Mouse (Mus musculus): ENCODE measurements around the gene Zc3h10.
"Not testable (repeated sequence)": the region's sequence is repeated elsewhere in the genome, so short reads cannot be mapped to it uniquely, and the experiment has no call there.

Zc3h10 gene

GRCm38 (mm10) chr10:128524732-128525662 is 22.6 kb downstream of the Zc3h10 start:
- peak; percentile 91 for DNase-seq (ENCODE audit: low spot score)

GRCm38 (mm10) chr10:128524111-128524731 is 23.4 kb downstream of the Zc3h10 start:
- DNase-seq (ENCODE audit: low spot score) = peak; percentile 70

DNA sequence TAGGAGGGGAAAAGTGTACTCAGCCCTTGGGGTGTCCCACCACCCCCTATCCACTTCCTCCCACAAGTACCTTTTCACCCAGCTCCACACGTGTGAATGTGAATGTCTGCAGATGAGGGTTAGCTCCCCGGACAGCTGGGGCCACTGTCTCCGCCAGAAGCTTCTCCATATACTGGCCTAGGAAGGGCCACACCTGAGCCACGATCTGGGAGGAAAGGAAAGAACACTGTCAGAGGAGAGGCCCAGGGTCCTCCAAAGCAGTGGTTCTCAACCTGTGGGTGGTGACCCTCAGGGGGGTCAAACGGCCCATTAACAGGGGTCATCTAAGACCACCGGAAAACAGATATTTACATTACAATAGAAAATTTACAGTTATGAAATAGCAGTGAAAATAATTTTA is 25.2 kb downstream of the Zc3h10 start:
- DNase-seq (ENCODE audit: low spot score) = no peak

- no peak for DNase-seq (ENCODE audit: low spot score)
These were observed 27.0 kb downstream of the Zc3h10 start for GRCm38 (mm10) chr10:128520591-128520990.

GRCm38 (mm10) chr10:128518833-128519232 is 28.7 kb downstream of the Zc3h10 start:
- peak; percentile 60 for DNase-seq (ENCODE audit: low spot score)

- no peak for DNase-seq (ENCODE audit: low spot score)
These were observed 30.9 kb downstream of the Zc3h10 start for GRCm38 (mm10) chr10:128516677-128517076.

- DNase-seq (ENCODE audit: low spot score) = no peak
These were observed 31.5 kb downstream of the Zc3h10 start for GRCm38 (mm10) chr10:128516029-128516428.

- no peak for DNase-seq (ENCODE audit: low spot score)
These were observed 32.5 kb downstream of the Zc3h10 start for GRCm38 (mm10) chr10:128515044-128515443.

GRCm38 (mm10) chr10:128511761-128512160 is 35.8 kb downstream of the Zc3h10 start:
- no peak for DNase-seq (ENCODE audit: low spot score)

GRCm38 (mm10) chr10:128511189-128511588 is 36.4 kb downstream of the Zc3h10 start:
- DNase-seq (ENCODE audit: low spot score) = no peak

- no peak for DNase-seq (ENCODE audit: low spot score)
These were observed 37.3 kb downstream of the Zc3h10 start for GRCm38 (mm10) chr10:128510301-128510700.

- no peak for DNase-seq (ENCODE audit: low spot score)
These were observed 37.7 kb downstream of the Zc3h10 start for GRCm38 (mm10) chr10:128509831-128510230.

- DNase-seq (ENCODE audit: low spot score) = no peak
These were observed 38.4 kb downstream of the Zc3h10 start for GRCm38 (mm10) chr10:128509203-128509602.

DNA sequence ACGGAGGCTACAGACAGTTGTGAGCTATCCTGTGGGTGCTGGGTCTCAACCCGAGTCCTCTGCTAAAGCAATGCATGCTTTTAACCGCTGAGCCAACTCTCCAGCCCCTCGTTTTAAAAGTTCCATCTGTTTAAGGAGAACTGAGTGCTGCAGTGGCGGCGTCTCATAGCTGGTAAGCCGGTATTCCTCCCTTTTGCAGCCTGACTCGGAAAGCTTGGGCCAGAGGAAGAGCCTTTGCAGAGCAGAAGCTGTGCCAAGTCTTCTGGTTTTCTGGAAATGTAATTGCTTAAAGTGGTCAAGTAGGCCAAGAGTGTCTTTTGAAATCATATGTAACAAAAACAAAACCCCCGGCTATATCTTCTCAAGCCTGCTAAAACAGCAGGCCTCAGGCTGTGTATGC is 39.3 kb downstream of the Zc3h10 start:
- DNase-seq (ENCODE audit: low spot score) = peak; percentile 67

GRCm38 (mm10) chr10:128505974-128506373 is 41.6 kb downstream of the Zc3h10 start:
- no peak for DNase-seq (ENCODE audit: low spot score)

GRCm38 (mm10) chr10:128505371-128505667 is 42.3 kb downstream of the Zc3h10 start:
- not testable (repeated sequence) for DNase-seq (ENCODE audit: low spot score)

DNA sequence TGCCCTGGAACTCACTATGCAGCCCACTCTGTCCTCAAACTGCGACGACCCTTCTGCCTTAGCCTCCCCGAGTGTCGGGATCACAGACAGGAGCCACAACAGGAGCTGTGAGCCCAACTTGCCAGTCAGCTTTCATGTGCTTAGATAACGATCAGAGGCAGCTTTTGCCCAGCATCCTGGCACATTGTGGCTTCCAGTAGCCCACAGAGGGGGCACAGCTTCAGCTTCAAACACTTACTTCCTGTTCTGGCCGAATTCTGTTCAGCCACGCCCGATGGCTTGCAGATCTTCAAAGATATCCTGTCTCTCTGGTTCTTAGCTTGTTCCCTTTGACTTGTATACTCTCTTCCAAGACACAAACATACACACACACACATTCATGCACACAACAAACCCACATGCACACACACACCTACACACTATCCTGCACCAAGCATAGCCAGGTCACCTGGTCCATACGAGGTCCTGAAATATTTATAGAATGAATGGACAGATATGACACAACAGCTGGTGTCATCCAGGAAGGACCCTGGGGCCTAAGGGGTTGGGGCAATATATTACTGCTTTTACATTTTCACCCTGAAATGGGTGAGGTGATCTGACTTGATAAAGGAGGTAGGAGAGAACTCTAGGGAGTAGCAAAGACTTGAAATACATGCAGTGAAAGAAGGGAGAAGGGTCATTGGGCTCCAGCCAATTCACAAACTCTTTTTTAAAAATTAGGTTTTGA is 42.8 kb downstream of the Zc3h10 start:
- peak; percentile 82 for DNase-seq (ENCODE audit: low spot score)

GRCm38 (mm10) chr10:128504012-128504411 is 43.6 kb downstream of the Zc3h10 start:
- DNase-seq (ENCODE audit: low spot score) = no peak

- no peak for DNase-seq (ENCODE audit: low spot score)
These were observed 44.0 kb downstream of the Zc3h10 start for GRCm38 (mm10) chr10:128503532-128503931.

DNA sequence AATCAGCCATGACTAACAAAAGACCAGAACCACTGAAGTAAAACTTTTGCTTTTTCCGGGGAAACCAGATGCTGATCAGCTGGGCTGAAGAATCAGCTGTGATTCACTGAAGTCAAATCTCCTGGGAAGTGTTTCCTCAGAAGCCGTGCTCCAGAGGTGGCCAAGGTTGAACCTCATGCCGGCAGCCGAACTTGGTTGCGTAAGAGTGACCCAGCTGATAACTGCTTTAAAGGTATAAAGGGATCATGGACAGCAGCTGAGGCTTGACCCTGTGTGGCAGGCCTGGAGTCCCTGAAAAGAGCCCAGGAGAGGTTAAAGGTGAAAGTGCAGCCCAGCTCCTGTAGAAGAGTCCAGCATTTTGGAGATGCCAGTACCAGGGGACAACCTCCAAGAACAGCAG is 45.2 kb downstream of the Zc3h10 start:
- DNase-seq (ENCODE audit: low spot score) = peak; percentile 69

- peak; percentile 76 for DNase-seq (ENCODE audit: low spot score)
These were observed 48.4 kb downstream of the Zc3h10 start for GRCm38 (mm10) chr10:128499116-128499671.

- peak; percentile 100 for DNase-seq (ENCODE audit: low spot score)
These were observed 49.0 kb downstream of the Zc3h10 start, which contains the start of gene Myl6b for GRCm38 (mm10) chr10:128498590-128498989. Myl6b (minus strand) TSS chr10:128498685.

All from MN1 (cell line).